Mouse (Mus musculus) adrenal gland, postnatal 10 days (tissue): ENCODE data around the gene Wars2. TPM values are rescaled to one million over a fixed set of nuclear protein-coding genes. Genes with fewer than 3 reads are reported as not detected.

ENCODE experiments used
- DNase-seq: peaks from one replicate; pipeline ENCODE4 v3.0.0; 2021; ENCODE audit warnings: mixed read lengths
- total RNA-seq, 2 experiments: library from RNA; stranded (reverse); gene quantifications; 2 replicates each; pipeline ENCODE4 v1.2.3; 2021

Gene Wars2
- total RNA-seq, 2 experiments from 2014 or later: 11.4 to 12.6 TPM

DNA sequence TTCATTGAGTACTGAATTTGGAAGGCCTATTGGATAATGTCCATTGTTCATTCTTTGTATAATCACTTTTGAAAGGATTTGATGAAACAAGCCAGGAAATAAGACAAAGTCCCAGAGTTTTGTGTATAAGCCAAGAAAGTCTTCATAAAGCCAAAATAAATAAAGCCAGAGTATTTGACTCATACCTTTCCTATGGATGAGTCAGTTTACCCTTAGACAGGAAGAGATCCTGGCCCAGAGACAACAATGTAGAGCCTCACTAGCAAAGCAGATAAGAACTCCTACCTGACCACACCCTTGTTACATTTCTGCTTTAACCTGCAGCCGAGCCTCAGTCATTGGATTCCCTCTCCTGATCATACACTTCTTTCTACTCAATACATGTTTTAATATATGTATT is 47.2 kb downstream of the Wars2 start:
- no peak for DNase-seq

DNA sequence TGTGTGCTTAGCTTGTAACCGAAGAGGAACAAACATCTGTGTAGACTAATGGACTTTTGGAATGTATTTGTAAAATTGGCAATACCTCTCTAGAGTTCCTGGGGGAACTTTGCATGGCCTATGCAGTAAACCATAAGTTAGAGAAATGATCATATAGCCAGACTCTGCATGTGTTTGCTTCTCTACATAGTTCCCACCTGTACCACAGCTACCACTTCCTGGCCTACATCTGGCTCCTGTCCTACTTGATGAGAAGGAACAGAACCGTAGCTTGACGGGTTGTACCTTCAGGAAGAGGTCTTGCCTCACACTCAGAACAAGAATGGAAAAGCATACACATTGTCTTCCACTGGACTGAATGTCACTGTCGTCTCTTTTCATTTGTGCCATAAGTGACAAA is 52.7 kb downstream of the Wars2 start:
- DNase-seq: no peak

- no peak for DNase-seq
These were observed 62.5 kb downstream of the Wars2 start for GRCm38 (mm10) chr3:99203331-99203730.

DNA sequence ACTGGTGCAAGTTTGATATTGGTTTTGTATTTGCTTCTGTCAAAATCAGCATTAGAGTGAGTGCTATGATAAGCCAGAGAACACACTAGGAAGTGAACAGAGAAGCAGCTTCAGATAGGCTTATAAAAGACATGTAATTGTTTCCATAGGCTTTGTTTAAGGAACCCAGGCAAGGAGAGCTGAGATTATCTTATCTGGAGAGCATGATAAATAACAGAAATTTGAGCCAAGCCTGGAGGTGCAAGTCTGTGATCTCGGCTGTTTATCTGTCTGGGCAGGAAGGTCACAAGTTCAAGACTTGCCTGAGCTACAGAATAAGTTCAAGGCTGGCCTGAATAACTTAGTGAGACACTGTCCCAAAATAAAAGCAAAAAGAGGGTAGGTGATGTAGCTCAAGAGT is 67.5 kb downstream of the Wars2 start:
- no peak for DNase-seq

GRCm38 (mm10) chr3:99211105-99211698 is 70.3 kb downstream of the Wars2 start:
- no peak for DNase-seq

GRCm38 (mm10) chr3:99227807-99228206 is 86.9 kb downstream of the Wars2 start:
- DNase-seq: no peak

DNA sequence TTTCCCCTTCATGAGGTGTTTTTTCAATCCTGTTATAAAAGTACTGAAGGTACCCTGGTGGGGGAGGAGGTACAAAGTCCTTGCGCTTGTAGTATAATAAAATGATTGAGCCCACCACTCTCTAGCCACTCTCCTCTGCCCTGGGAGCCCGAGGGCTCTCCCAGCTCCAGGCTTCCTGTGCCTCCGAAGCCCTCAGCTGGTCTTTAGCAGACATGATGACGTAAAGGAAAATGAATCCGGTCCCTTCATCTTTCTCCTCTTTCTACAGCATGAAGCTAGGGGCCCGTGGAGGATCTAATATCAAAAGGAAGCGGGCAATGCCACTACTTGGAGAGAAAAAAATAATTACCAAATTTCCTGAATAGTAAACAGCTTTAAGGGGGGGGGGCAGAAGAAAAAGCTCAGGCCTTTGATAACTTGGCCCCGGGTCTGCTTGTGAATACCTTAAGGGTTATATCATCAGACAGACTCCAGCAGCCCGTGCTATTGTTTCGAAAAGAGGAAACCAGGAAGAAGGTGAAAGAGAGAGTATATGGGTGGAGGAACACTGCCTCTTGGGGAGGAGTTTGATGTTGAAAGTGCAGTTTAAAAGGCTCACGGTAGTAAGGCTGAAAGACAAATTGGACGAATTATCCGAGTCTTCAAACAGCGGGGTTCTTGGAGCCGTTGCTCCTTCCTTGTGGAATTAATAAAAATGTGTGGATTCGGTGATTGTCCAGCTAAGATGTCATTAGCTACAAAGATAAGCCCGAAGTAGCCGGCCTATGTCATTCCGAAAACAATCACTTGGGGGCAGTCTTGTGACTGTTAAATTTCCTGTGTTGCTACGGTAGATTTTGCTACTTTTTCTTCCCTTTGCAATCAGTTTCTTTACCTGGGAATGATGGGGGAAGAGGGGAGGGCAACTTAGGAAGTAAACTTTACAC is 92.8 kb downstream of the Wars2 start:
- peak; percentile 80 for DNase-seq

- no peak for DNase-seq
These were observed 93.5 kb downstream of the Wars2 start for GRCm38 (mm10) chr3:99234319-99234869.

DNA sequence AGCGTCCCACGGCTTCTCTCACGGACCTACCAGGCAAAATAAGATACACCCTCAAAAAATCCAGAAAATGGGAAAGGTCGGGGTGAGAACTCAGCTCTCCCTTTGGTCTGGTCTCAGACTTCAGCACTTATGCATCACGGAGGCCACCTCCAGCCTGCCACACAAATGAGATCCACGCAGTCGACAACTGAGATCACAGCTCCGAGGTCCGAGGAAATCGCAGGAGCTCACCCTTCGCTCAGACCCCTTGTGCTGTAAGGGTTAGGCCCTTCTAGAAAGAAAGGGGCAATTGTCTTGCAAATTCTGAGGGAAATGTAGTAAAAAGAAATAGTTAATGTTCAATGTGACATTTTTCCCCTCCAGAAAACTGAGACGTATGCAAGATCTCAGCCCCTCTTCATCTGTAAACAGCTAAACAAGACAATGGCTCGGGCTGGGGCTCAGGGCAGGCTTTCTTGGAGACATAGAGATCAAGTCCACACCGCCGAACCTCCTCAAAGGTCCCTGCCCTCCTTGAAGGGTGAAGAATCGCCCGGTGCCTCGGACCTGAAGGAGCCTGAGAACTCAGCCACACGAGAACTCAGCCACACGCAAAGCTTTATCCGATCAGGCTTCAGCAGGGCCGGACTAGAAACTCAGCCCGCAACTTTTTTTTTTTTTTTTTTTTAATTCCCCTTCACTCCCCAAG is 94.4 kb downstream of the Wars2 start:
- DNase-seq: no peak

- no peak for DNase-seq
These were observed 95.2 kb downstream of the Wars2 start for GRCm38 (mm10) chr3:99235804-99236755.

DNA sequence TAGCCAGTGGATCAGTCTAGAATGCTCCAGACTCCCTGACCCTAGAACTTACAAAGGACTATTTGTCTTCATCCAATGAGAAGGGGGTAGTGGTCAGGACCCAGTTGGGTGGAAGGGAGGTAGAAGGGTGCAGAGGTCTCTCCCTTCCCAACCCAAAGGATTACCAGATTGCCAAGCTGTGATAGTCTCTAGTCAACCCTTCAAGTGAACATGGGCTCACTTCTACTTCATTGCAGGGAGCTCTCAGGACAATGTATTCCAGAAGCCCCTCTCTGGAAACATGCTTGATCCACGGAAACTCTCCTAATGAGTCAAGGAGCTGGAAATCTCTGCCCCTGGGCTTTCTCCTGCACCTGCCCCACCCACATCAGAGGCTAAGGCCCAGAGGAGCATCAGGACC is 97.8 kb downstream of the Wars2 start:
- no peak for DNase-seq

- no peak for DNase-seq
These were observed 98.6 kb downstream of the Wars2 start for GRCm38 (mm10) chr3:99239301-99240045.

DNA sequence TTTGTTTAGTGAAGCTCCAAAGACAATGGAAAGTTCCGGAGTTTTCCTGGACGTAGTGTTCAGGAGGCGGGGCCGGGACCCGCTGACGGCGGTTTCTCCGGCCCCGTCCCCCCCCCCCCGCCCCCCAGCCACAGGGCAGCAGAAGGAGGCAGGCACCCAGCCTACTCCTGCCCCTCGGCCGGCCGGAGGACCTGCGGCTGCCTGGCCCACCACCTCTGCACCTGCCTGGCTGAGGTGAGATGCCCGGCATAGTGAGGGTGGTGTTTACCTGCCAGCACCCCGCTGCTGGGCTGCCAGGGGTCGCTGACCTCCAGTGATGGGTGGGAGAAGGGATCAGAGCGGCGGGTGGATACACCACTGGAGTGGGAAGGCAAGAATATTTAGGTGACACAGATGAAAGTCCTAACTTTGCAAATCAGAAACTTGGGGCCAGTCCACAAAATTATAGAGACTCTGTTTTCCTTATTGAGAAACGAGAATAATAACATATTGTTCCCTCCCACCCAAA is 99.4 kb downstream of the Wars2 start, which contains the start of gene Tbx15:
TSS of gene Tbx15 (plus strand) at position 169 of the 508 bp plus-strand sequence.
- DNase-seq: no peak

GRCm38 (mm10) chr3:99240811-99241738 is 100.2 kb downstream of the Wars2 start:
- DNase-seq: no peak

- no peak for DNase-seq
These were observed 101.6 kb downstream of the Wars2 start for GRCm38 (mm10) chr3:99242481-99242880.

DNA sequence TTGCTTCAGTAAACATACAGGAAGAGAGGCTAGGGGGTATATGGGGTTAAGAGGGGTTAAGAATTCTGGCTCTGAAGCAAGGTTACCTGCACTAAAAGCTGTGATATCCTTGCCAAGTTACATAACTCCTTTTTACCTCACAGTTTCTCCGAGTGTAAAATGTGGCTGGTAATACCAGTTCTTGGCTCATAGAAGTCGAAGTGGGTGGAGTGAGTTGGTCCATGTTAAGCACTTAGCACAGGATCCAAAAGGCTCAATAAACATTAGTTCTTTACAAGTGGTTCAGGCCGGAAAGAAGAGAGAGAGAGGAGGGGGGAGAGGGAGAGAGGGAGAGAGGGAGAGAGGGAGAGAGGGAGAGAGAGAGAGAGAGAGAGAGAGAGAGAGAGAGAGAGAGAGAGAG is 104.5 kb downstream of the Wars2 start:
- DNase-seq: no peak

DNA sequence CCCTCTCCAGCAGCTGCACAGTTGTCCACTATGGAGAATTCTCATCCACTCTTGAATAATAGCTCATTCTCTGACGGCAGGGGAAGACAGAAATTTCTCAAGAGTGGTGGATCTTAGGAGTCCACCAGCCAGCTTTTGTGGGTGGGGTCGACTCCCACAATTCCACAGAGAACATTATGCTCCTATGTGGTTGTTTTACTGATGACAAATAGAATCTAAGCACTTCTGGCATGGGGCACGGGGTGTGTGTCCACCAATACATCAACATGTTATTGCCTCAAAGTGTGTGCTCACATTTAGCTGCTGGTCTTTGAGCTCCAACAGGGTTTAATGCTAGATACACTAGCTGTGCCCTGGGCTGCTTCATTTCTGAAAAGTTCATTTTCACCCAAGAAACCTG is 105.8 kb downstream of the Wars2 start:
- DNase-seq: no peak

GRCm38 (mm10) chr3:99247586-99247985 is 106.7 kb downstream of the Wars2 start:
- DNase-seq: no peak
